Mouse (Mus musculus) ES-E14 (cell line): ENCODE results near the gene Apod. TPM values are rescaled to one million over a fixed set of nuclear protein-coding genes. Genes with fewer than 3 reads are reported as not detected.
A peak's percentile ranks its signal among the peaks of the same experiment; 100 is the strongest.

Experiments used
- DNase-seq: peaks from one replicate; pipeline ENCODE4 v3.0.0-alpha.2; 2013; ENCODE audit warnings: low read depth, low spot score
- H3K27ac ChIP-seq: 2 replicates; pipeline ENCODE4 v1.5.1; 2012; ENCODE audit warnings: low read depth, mild to moderate bottlenecking, low read length, moderate library complexity, mixed read lengths; ENCODE audit not compliant: poor library complexity, insufficient read depth, severe bottlenecking
- H3K36me3 ChIP-seq: 2 replicates; pipeline ENCODE4 v1.6.1; 2012; ENCODE audit warnings: mild to moderate bottlenecking, low read length, moderate library complexity, mixed read lengths; ENCODE audit not compliant: control insufficient read depth, poor library complexity, insufficient read depth, severe bottlenecking
- H3K4me1 ChIP-seq, 2 experiments: fragments of 150-350 bp in 1 of 2; sonication (generic) in 1 of 2; 2 replicates each; pipeline ENCODE4 v1.6.1; 2012; ENCODE audit warnings: low read length in 2 of 2, mild to moderate bottlenecking in 1 of 2, mixed read lengths in 1 of 2; ENCODE audit not compliant: control insufficient read depth in 2 of 2, insufficient read depth in 2 of 2, poor library complexity in 1 of 2
- H3K4me3 ChIP-seq, 2 experiments: fragments of 150-350 bp in 1 of 2; sonication (generic) in 1 of 2; 2 replicates each; pipeline ENCODE4 v1.5.1; 2012; ENCODE audit warnings: low read length in 2 of 2, low read depth in 1 of 2, mild to moderate bottlenecking in 1 of 2, mixed read lengths in 1 of 2; ENCODE audit not compliant: insufficient read depth in 1 of 2, poor library complexity in 1 of 2, severe bottlenecking in 1 of 2
- H3K9ac ChIP-seq: 2 replicates; pipeline ENCODE4 v1.6.1; 2012; ENCODE audit warnings: low read depth, mild to moderate bottlenecking, low read length, mixed read lengths; ENCODE audit not compliant: poor library complexity, insufficient read depth, severe bottlenecking
- H3K9me3 ChIP-seq: fragments of 150-350 bp; sonication (generic); 2 replicates; pipeline ENCODE4 v1.6.1; 2012; ENCODE audit warnings: low read depth, mild to moderate bottlenecking, low read length; ENCODE audit not compliant: control insufficient read depth, insufficient read depth
- CHD2 ChIP-seq: IDR thresholded peaks from 2 replicates; pipeline ENCODE4 v1.6.1; 2014; ENCODE audit warnings: mild to moderate bottlenecking, low read depth, low read length, inconsistent platforms
- HCFC1 ChIP-seq: IDR thresholded peaks from 2 replicates; pipeline ENCODE4 v1.6.1; 2012; ENCODE audit warnings: low read length, inconsistent platforms, borderline replicate concordance; ENCODE audit not compliant: insufficient read depth
- MAFK ChIP-seq: IDR thresholded peaks from 2 replicates; pipeline ENCODE4 v1.6.1; 2014; ENCODE audit warnings: mild to moderate bottlenecking, low read depth, low read length, inconsistent platforms; ENCODE audit not compliant: insufficient read depth
- ZC3H11A ChIP-seq: IDR thresholded peaks from 2 replicates; pipeline ENCODE4 v1.6.1; 2012; ENCODE audit warnings: low read depth, mild to moderate bottlenecking, inconsistent platforms, low read length, borderline replicate concordance
- ZNF384 ChIP-seq: IDR thresholded peaks from 2 replicates; pipeline ENCODE4 v1.6.1; 2012; ENCODE audit warnings: low read depth, low read length, inconsistent platforms
- in situ Hi-C, 2 experiments: fragments of 600-800 bp; cut with MboI; formaldehyde crosslinking; loops; one replicate each; pipeline ENCODE4 v1.15.1; 2025; ENCODE audit warnings: low sequenced_read_pairs in 2 of 2, inconsistent platforms in 1 of 2; ENCODE audit not compliant: unreplicated experiment in 2 of 2
- total RNA-seq: library from RNA; depleted of rRNA; stranded (reverse); fragments of 300-350 nt; gene quantifications from 2 replicates; pipeline ENCODE4 v1.2.3, GENCODE M21; 2012

The Apod gene
- total RNA-seq, 1 experiment = 10.6 TPM

DNA sequence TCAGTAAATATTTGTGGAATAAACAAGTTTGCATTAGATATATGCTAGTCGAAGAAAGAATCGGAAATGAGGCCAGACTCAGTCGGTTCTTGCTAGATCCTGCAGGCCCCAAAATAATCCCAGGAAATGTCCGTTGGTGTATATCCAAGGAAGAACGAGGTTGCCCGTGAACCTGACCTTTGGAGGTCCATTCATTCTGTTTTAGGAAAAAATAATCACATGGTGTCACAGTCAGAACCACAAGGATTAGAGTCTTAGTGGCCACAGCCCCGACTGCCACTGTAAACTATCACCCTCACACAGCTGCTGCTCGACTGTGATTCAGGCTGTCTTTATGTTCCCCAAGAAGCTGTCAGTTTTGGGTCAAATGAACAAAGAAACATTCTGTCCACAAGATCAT, 12.8 kb upstream of the Apod start:
- in situ Hi-C loops = no loop called here

DNA sequence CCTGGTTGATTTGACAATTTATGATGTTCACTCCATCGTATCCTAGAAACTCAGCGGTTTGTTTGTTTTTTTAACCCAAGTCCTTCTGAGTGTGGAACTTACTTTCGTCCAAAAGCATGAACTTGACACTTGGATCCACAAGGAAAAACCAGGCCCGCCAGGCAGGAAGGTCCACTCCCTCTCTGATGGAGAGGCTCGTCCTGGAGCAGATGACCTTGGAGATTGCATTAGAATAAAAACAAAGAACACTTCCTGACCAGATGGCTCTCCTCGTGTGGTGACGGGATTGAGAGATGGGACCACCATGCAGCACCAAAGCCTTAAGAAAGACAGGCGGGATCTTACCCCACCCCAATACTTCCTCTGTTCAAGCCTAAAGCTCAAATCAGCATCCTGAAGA, 12.1 kb upstream of the Apod start:
- in situ Hi-C loops = no loop called here
- peaks cover 0 to 19% of the 10 kb centered on the region in 2 experiments; a peak in 3 of 4 replicates for H3K4me1 ChIP-seq
- H3K9me3 ChIP-seq = no peaks in the 10 kb centered on the region
- no peak for DNase-seq
- peak overlapping the region; percentile 73; the same call in 1 of the 2 replicates for H3K9ac ChIP-seq
- peaks cover 15% of the 10 kb centered on the region for H3K36me3 ChIP-seq
- H3K27ac ChIP-seq = peak overlapping the region; percentile 98
- H3K4me3 ChIP-seq = no peak overlapping the region
- TF ChIP-seq ZNF384 (no peak), MAFK (no peak), CHD2 (peak; percentile 68; the same call in 1 of the 2 replicates), HCFC1 (no peak), ZC3H11A (no peak)

More for the DNA sequence above, 12.8 kb upstream of the Apod start:
- H3K4me1 ChIP-seq = peaks cover 0 to 19% of the 10 kb centered on the region in 2 experiments; a peak in 3 of 4 replicates
- no peaks in the 10 kb centered on the region for H3K9me3 ChIP-seq
- H3K36me3 ChIP-seq = peaks cover 15% of the 10 kb centered on the region
- no peak for DNase-seq
- peak overlapping the region; percentile 73 for H3K9ac ChIP-seq
- H3K4me3 ChIP-seq = peak overlapping the region; percentile 5 to 18; a peak in 3 of 4 replicates
- TF ChIP-seq ZC3H11A (no peak), ZNF384 (no peak), HCFC1 (no peak), MAFK (no peak)
- peak overlapping the region; percentile 98 for H3K27ac ChIP-seq

- in situ Hi-C loops = no loop called here
- peak overlapping the region; percentile 98 for H3K27ac ChIP-seq
- no peak for DNase-seq
- no peak overlapping the region for H3K4me3 ChIP-seq
- peak overlapping the region; percentile 0; the same call in 1 of the 2 replicates for H3K9ac ChIP-seq
- peaks cover 15% of the 10 kb centered on the region for H3K36me3 ChIP-seq
- no peaks in the 10 kb centered on the region for H3K9me3 ChIP-seq
- TF ChIP-seq CHD2 (no peak), HCFC1 (no peak), ZC3H11A (no peak), ZNF384 (no peak), MAFK (no peak)
- peaks cover 0 to 19% of the 10 kb centered on the region in 2 experiments; a peak in 3 of 4 replicates for H3K4me1 ChIP-seq
Observed at GRCm38 (mm10) chr16:31325966-31326365, 11.4 kb upstream of the Apod start.

GRCm38 (mm10) chr16:31325120-31325519, 10.5 kb upstream of the Apod start:
- no peak overlapping the region for H3K9ac ChIP-seq
- in situ Hi-C loops = no loop called here
- TF ChIP-seq MAFK (no peak), ZNF384 (no peak), CHD2 (no peak), HCFC1 (no peak), ZC3H11A (no peak)
- H3K4me3 ChIP-seq = no peak overlapping the region
- H3K4me1 ChIP-seq = peaks cover 0 to 19% of the 10 kb centered on the region in 2 experiments; a peak in 3 of 4 replicates
- no peak for DNase-seq
- H3K36me3 ChIP-seq = peaks cover 15% of the 10 kb centered on the region
- peak overlapping the region; percentile 24 for H3K27ac ChIP-seq
- no peaks in the 10 kb centered on the region for H3K9me3 ChIP-seq

- in situ Hi-C loops = no loop called here
- TF ChIP-seq CHD2 (no peak), MAFK (no peak), HCFC1 (no peak), ZNF384 (no peak), ZC3H11A (no peak)
- Histone ChIP-seq H3K9ac (no peak overlapping the region), H3K9me3 (no peaks in the 10 kb centered on the region), H3K27ac (no peak overlapping the region), H3K36me3 (peaks cover 5% of the 10 kb centered on the region), H3K4me1 (0 out of 4 replicates have a peak, but pooled peaks cover 0 to 5% of the 10 kb centered on the region in 2 experiments), H3K4me3 (no peak overlapping the region)
- no peak for DNase-seq
Observed at GRCm38 (mm10) chr16:31321501-31321900, 6.9 kb upstream of the Apod start.
